Mouse (Mus musculus): Measurements from ENCODE around the gene Gm2a. TPM values are rescaled to one million over a fixed set of nuclear protein-coding genes. Genes with fewer than 3 reads are reported as not detected.
A peak's percentile ranks its signal among the peaks of the same experiment; 100 is the strongest.
"Not testable (repeated sequence)": the region's sequence is repeated elsewhere in the genome, so short reads cannot be mapped to it uniquely, and the experiment has no call there.

Gm2a gene
- polyA plus RNA-seq, 1 experiment from 2014 or later = 21.7 TPM

GRCm38 (mm10) chr11:55103229-55103628, 5.3 kb downstream of the Gm2a start:
- Histone ChIP-seq H3K9ac (ENCODE audit: low read depth, low read length) (no peak overlapping the region), H3K9me3 (ENCODE audit: control insufficient read depth, low read length) (no peaks in the 10 kb centered on the region), H3K27me3 (replicated peaks; ENCODE audit: control insufficient read depth, insufficient read depth, low read length) (no peaks in the 10 kb centered on the region), H3K4me2 (ENCODE audit: low read depth, low read length) (no peak overlapping the region), H3K36me3 (ENCODE audit: control insufficient read depth, insufficient read depth, low read length) (no peaks in the 10 kb centered on the region), H3K27ac (ENCODE audit: low read length) (no peak overlapping the region), H3K4me1 (ENCODE audit: control insufficient read depth, insufficient read depth, low read length) (peaks cover 3% of the 10 kb centered on the region), H3K4me3 (ENCODE audit: low read length) (no peak overlapping the region)
- no peak for ATAC-seq
- 89% methylated on average over 3 of the region's 3 CpGs for WGBS

- Histone ChIP-seq H3K36me3 (ENCODE audit: control insufficient read depth, insufficient read depth, low read length) (no peaks in the 10 kb centered on the region), H3K9me3 (ENCODE audit: control insufficient read depth, low read length) (no peaks in the 10 kb centered on the region), H3K4me1 (ENCODE audit: control insufficient read depth, insufficient read depth, low read length) (no peaks in the 10 kb centered on the region), H3K9ac (ENCODE audit: low read depth, low read length) (no peak overlapping the region), H3K4me3 (ENCODE audit: low read length) (no peak overlapping the region), H3K4me2 (ENCODE audit: low read depth, low read length) (no peak overlapping the region), H3K27me3 (replicated peaks; ENCODE audit: control insufficient read depth, insufficient read depth, low read length) (no peaks in the 10 kb centered on the region), H3K27ac (ENCODE audit: low read length) (no peak overlapping the region)
- WGBS = 73% methylated on average over 4 of the region's 4 CpGs
- no peak for ATAC-seq
Measured at GRCm38 (mm10) chr11:55105389-55105788, 7.5 kb downstream of the Gm2a start.

- no peaks in the 10 kb centered on the region for H3K27me3 ChIP-seq (replicated peaks; ENCODE audit: control insufficient read depth, insufficient read depth, low read length)
- ATAC-seq = no peak
- H3K4me1 ChIP-seq (ENCODE audit: control insufficient read depth, insufficient read depth, low read length) = peaks cover 5% of the 10 kb centered on the region; the same call in 1 of the 2 replicates
- no peak overlapping the region for H3K4me3 ChIP-seq (ENCODE audit: low read length)
- no peak overlapping the region for H3K27ac ChIP-seq (ENCODE audit: low read length)
- no peaks in the 10 kb centered on the region for H3K36me3 ChIP-seq (ENCODE audit: control insufficient read depth, insufficient read depth, low read length)
- no peak overlapping the region for H3K4me2 ChIP-seq (ENCODE audit: low read depth, low read length)
- H3K9ac ChIP-seq (ENCODE audit: low read depth, low read length) = no peak overlapping the region
- H3K9me3 ChIP-seq (ENCODE audit: control insufficient read depth, low read length) = no peaks in the 10 kb centered on the region
- 91% methylated on average over 1 of the region's 1 CpGs for WGBS
Measured at GRCm38 (mm10) chr11:55106636-55107035, 8.7 kb downstream of the Gm2a start.

- H3K27ac ChIP-seq (ENCODE audit: low read length) = no peak overlapping the region
- H3K9me3 ChIP-seq (ENCODE audit: control insufficient read depth, low read length) = no peaks in the 10 kb centered on the region
- no peak overlapping the region for H3K4me2 ChIP-seq (ENCODE audit: low read depth, low read length)
- WGBS = 91% methylated on average over 7 of the region's 7 CpGs
- H3K4me1 ChIP-seq (ENCODE audit: control insufficient read depth, insufficient read depth, low read length) = peaks cover 5% of the 10 kb centered on the region; the same call in 1 of the 2 replicates
- no peak overlapping the region for H3K4me3 ChIP-seq (ENCODE audit: low read length)
- no peak overlapping the region for H3K9ac ChIP-seq (ENCODE audit: low read depth, low read length)
- no peaks in the 10 kb centered on the region for H3K27me3 ChIP-seq (replicated peaks; ENCODE audit: control insufficient read depth, insufficient read depth, low read length)
- H3K36me3 ChIP-seq (ENCODE audit: control insufficient read depth, insufficient read depth, low read length) = no peaks in the 10 kb centered on the region
- ATAC-seq = no peak
Measured at GRCm38 (mm10) chr11:55109521-55110300, 11.8 kb downstream of the Gm2a start.

DNA sequence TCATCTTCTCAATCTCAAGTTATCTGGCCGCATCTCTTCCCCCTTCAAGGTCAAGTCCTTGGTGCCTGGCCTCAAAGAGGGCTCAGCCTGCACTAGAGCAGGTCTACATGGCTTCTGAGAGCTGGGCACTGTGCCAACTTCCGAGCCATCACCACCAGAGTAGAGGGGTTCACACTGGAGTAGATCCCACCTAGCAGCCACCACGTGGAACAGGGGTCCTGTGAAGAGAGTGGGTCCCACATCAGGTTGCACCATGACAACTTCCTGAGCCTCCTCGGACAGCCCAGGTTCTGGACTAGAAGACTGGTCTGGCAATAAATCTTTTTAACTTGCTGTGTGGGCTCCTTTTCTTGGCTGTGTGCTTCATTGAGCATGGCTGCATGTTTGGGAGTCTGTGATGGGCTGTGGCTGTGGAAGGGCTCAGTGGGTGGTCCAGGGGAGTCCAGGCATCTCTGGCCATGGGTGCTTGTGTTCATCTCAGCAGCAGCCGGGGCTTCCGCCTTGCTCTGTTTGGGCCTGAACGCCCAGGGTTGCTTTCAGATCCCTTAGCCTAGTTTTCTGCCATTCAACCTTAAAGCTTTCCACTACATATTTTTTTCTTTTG, 12.8 kb downstream of the Gm2a start:
- Histone ChIP-seq H3K9me3 (ENCODE audit: control insufficient read depth, low read length) (no peaks in the 10 kb centered on the region), H3K4me3 (ENCODE audit: low read length) (no peak overlapping the region), H3K27ac (ENCODE audit: low read length) (no peak overlapping the region), H3K4me2 (ENCODE audit: low read depth, low read length) (no peak overlapping the region), H3K9ac (ENCODE audit: low read depth, low read length) (no peak overlapping the region), H3K27me3 (replicated peaks; ENCODE audit: control insufficient read depth, insufficient read depth, low read length) (no peaks in the 10 kb centered on the region), H3K4me1 (ENCODE audit: control insufficient read depth, insufficient read depth, low read length) (peaks cover 5% of the 10 kb centered on the region; the same call in 1 of the 2 replicates), H3K36me3 (ENCODE audit: control insufficient read depth, insufficient read depth, low read length) (no peaks in the 10 kb centered on the region)
- WGBS = 55% methylated on average over 7 of the region's 7 CpGs
- ATAC-seq = peak; percentile 48; the same call in 1 of the 2 replicates

DNA sequence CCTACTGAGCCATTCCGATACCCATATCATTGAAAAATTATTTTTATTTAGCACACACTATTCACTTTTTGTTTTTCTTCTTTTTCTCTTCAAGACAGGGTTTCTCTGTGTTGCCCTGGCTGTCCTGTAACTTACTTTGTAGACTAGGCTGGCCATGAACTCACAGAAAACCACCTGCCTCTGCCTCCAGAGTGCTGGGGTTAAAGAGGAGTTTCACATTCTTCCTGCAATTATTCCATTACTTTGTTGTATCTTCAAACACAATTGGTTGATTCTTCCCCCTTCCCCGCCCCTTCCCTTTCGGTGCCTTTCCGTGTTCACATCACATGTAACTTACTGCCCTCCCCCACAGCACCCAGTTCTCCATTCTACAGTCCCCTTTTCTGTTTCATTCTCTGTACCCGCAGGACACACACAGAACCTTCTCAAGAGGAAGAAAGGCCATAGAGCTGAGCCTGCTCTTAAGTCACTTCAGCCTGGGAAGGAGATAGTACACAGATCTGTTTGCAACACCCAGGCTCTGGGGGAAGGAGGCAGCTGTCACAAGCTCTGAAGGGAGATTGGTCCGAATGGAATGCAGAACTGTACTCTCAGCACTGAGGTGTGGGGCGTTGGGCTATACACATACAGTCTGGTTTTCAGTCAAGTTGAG, 15.4 kb downstream of the Gm2a start:
- Histone ChIP-seq H3K27ac (ENCODE audit: low read length) (no peak overlapping the region), H3K4me1 (ENCODE audit: control insufficient read depth, insufficient read depth, low read length) (peaks cover 5% of the 10 kb centered on the region; the same call in 1 of the 2 replicates), H3K27me3 (replicated peaks; ENCODE audit: control insufficient read depth, insufficient read depth, low read length) (no peaks in the 10 kb centered on the region), H3K9me3 (ENCODE audit: control insufficient read depth, low read length) (no peaks in the 10 kb centered on the region), H3K36me3 (ENCODE audit: control insufficient read depth, insufficient read depth, low read length) (no peaks in the 10 kb centered on the region), H3K4me2 (ENCODE audit: low read depth, low read length) (no peak overlapping the region), H3K9ac (ENCODE audit: low read depth, low read length) (no peak overlapping the region), H3K4me3 (ENCODE audit: low read length) (no peak overlapping the region)
- peak; percentile 59; the same call in 1 of the 2 replicates for ATAC-seq
- WGBS = 48% methylated on average over 7 of the region's 7 CpGs

DNA sequence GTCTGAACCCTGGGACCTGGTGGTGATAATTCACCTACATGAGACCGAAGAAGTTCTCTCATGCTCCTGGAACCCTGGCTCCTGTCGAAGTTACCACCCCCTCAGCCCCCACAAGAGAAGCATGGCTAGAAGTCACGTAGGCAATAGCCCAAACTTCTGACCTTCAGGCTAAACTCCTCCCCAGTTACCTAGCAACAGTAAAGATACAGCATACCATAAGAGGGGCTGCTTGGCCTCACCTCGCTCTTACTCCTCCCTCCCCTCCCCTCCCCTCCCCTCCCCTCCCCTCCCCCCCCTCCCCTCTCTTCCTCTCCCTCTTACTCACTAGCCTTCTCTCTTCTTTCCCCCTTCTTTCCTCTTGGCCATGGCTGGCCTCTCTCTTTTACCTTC, 15.9 kb downstream of the Gm2a start:
- H3K4me2 ChIP-seq (ENCODE audit: low read depth, low read length); H3K27me3 ChIP-seq (replicated peaks; ENCODE audit: control insufficient read depth, insufficient read depth, low read length); H3K9me3 ChIP-seq (ENCODE audit: control insufficient read depth, low read length); H3K9ac ChIP-seq (ENCODE audit: low read depth, low read length); H3K4me3 ChIP-seq (ENCODE audit: low read length); H3K4me1 ChIP-seq (ENCODE audit: control insufficient read depth, insufficient read depth, low read length); H3K36me3 ChIP-seq (ENCODE audit: control insufficient read depth, insufficient read depth, low read length); H3K27ac ChIP-seq (ENCODE audit: low read length): not testable (repeated sequence)
- 0 out of 2 replicates have a peak, but pooled peaks have one; percentile 3 for ATAC-seq
- WGBS = 16% methylated on average over 4 of the region's 4 CpGs

DNA sequence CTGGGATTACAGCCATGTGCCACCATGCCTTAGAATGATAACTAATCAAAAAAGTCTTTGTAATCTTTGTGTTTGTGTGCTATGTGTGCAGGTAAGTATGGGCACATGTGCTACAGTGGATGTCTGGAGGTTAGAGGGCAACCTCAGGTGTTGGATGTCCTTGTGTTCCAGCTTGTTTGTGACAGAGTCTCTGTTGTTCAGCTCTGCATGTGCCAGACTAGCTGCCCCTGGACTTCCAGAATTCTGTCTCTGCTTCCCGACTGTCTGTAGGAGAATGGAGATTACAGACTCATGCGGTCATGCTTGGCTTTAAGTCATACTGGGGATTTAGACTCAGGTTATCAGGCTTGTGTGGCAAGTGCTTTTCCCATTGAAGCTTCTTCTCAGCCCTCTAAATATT, 16.4 kb downstream of the Gm2a start:
- Histone ChIP-seq H3K4me3 (ENCODE audit: low read length) (no peak overlapping the region), H3K27ac (ENCODE audit: low read length) (no peak overlapping the region), H3K27me3 (replicated peaks; ENCODE audit: control insufficient read depth, insufficient read depth, low read length) (no peaks in the 10 kb centered on the region), H3K36me3 (ENCODE audit: control insufficient read depth, insufficient read depth, low read length) (no peaks in the 10 kb centered on the region), H3K9ac (ENCODE audit: low read depth, low read length) (no peak overlapping the region), H3K4me2 (ENCODE audit: low read depth, low read length) (no peak overlapping the region), H3K9me3 (ENCODE audit: control insufficient read depth, low read length) (no peaks in the 10 kb centered on the region), H3K4me1 (ENCODE audit: control insufficient read depth, insufficient read depth, low read length) (peaks cover 5% of the 10 kb centered on the region; the same call in 1 of the 2 replicates)
- ATAC-seq = 0 out of 2 replicates have a peak, but pooled peaks have one; percentile 9
- 70% methylated on average over 2 of the region's 2 CpGs for WGBS

GRCm38 (mm10) chr11:55116004-55116403, 18.1 kb downstream of the Gm2a start:
- no peaks in the 10 kb centered on the region for H3K4me1 ChIP-seq (ENCODE audit: control insufficient read depth, insufficient read depth, low read length)
- no peak overlapping the region for H3K4me3 ChIP-seq (ENCODE audit: low read length)
- no peak for ATAC-seq
- no peaks in the 10 kb centered on the region for H3K9me3 ChIP-seq (ENCODE audit: control insufficient read depth, low read length)
- 89% methylated on average over 3 of the region's 3 CpGs for WGBS
- H3K4me2 ChIP-seq (ENCODE audit: low read depth, low read length) = no peak overlapping the region
- no peaks in the 10 kb centered on the region for H3K27me3 ChIP-seq (replicated peaks; ENCODE audit: control insufficient read depth, insufficient read depth, low read length)
- no peaks in the 10 kb centered on the region for H3K36me3 ChIP-seq (ENCODE audit: control insufficient read depth, insufficient read depth, low read length)
- H3K9ac ChIP-seq (ENCODE audit: low read depth, low read length) = no peak overlapping the region
- H3K27ac ChIP-seq (ENCODE audit: low read length) = no peak overlapping the region

Measured in intestine, embryonic 16.5 days (tissue).